Mouse (Mus musculus): Measurements from ENCODE around the gene Podn. TPM values are rescaled to one million over a fixed set of nuclear protein-coding genes. Genes with fewer than 3 reads are reported as not detected.

Podn gene
- polyA plus RNA-seq, 1 experiment = 1.0 TPM

- peak in 1 of 2 experiments; percentile 54 for DNase-seq
- no peaks in the 10 kb centered on the region for H3K27me3 ChIP-seq (ENCODE audit: control insufficient read depth, insufficient read depth, low read length)
- no peak overlapping the region for H3K4me3 ChIP-seq (replicated peaks; ENCODE audit: insufficient read depth, low read depth, low read length)
- 46% methylated on average over 7 of the region's 7 CpGs for WGBS
- peaks cover 37% of the 10 kb centered on the region for H3K4me1 ChIP-seq (ENCODE audit: control insufficient read depth, insufficient read depth, low read length)
- no peak for TF ChIP-seq POLR2A (IDR thresholded peaks at IDR 0.05; ENCODE audit: borderline replicate concordance, insufficient read depth, low read length)
- no peak overlapping the region for H3K27ac ChIP-seq (ENCODE audit: insufficient read depth, low read length)
Observed at GRCm38 (mm10) chr4:107984282-107984981, 111.8 kb downstream of the Podn start.

GRCm38 (mm10) chr4:107983717-107984116 is 112.5 kb downstream of the Podn start:
- no peak for DNase-seq
- 93% methylated on average over 1 of the region's 1 CpGs for WGBS
- Histone ChIP-seq H3K4me1 (ENCODE audit: control insufficient read depth, insufficient read depth, low read length) (peaks cover 44% of the 10 kb centered on the region), H3K27me3 (ENCODE audit: control insufficient read depth, insufficient read depth, low read length) (no peaks in the 10 kb centered on the region), H3K4me3 (replicated peaks; ENCODE audit: insufficient read depth, low read depth, low read length) (no peak overlapping the region), H3K27ac (ENCODE audit: insufficient read depth, low read length) (no peak overlapping the region)
- no peak for TF ChIP-seq CTCF (IDR thresholded peaks at IDR 0.05; ENCODE audit: borderline replicate concordance, insufficient read depth, low read depth, low read length)
- TF ChIP-seq POLR2A (IDR thresholded peaks at IDR 0.05; ENCODE audit: borderline replicate concordance, insufficient read depth, low read length) = no peak

- Histone ChIP-seq H3K27me3 (ENCODE audit: control insufficient read depth, insufficient read depth, low read length) (no peaks in the 10 kb centered on the region), H3K4me1 (ENCODE audit: control insufficient read depth, insufficient read depth, low read length) (peaks cover 42% of the 10 kb centered on the region), H3K27ac (ENCODE audit: insufficient read depth, low read length) (no peak overlapping the region), H3K4me3 (replicated peaks; ENCODE audit: insufficient read depth, low read depth, low read length) (no peak overlapping the region)
- TF ChIP-seq POLR2A (IDR thresholded peaks at IDR 0.05; ENCODE audit: borderline replicate concordance, insufficient read depth, low read length) (no peak), CTCF (IDR thresholded peaks at IDR 0.05; ENCODE audit: borderline replicate concordance, insufficient read depth, low read depth, low read length) (no peak)
- 30% methylated on average over 6 of the region's 6 CpGs for WGBS
- DNase-seq = peak; percentile 34 to 48
Observed at GRCm38 (mm10) chr4:107980002-107980600, 116.1 kb downstream of the Podn start.

- Histone ChIP-seq H3K27me3 (ENCODE audit: control insufficient read depth, insufficient read depth, low read length) (no peaks in the 10 kb centered on the region), H3K27ac (ENCODE audit: insufficient read depth, low read length) (no peak overlapping the region), H3K4me3 (replicated peaks; ENCODE audit: insufficient read depth, low read depth, low read length) (no peak overlapping the region), H3K4me1 (ENCODE audit: control insufficient read depth, insufficient read depth, low read length) (peaks cover 37% of the 10 kb centered on the region)
- DNase-seq = peak; percentile 84 to 91
- WGBS = 2% methylated on average over 2 of the region's 2 CpGs
- TF ChIP-seq POLR2A (IDR thresholded peaks at IDR 0.05; ENCODE audit: borderline replicate concordance, insufficient read depth, low read length) (no peak), CTCF (IDR thresholded peaks at IDR 0.05; ENCODE audit: borderline replicate concordance, insufficient read depth, low read depth, low read length) (no peak)
Observed at GRCm38 (mm10) chr4:107979530-107979929, 116.7 kb downstream of the Podn start.

GRCm38 (mm10) chr4:107977593-107977992 is 118.7 kb downstream of the Podn start:
- 60% methylated on average over 4 of the region's 4 CpGs for WGBS
- Histone ChIP-seq H3K27ac (ENCODE audit: insufficient read depth, low read length) (no peak overlapping the region), H3K27me3 (ENCODE audit: control insufficient read depth, insufficient read depth, low read length) (no peaks in the 10 kb centered on the region), H3K4me1 (ENCODE audit: control insufficient read depth, insufficient read depth, low read length) (peaks cover 37% of the 10 kb centered on the region), H3K4me3 (replicated peaks; ENCODE audit: insufficient read depth, low read depth, low read length) (no peak overlapping the region)
- DNase-seq = no peak
- no peak for TF ChIP-seq CTCF (IDR thresholded peaks at IDR 0.05; ENCODE audit: borderline replicate concordance, insufficient read depth, low read depth, low read length)
- no peak for TF ChIP-seq POLR2A (IDR thresholded peaks at IDR 0.05; ENCODE audit: borderline replicate concordance, insufficient read depth, low read length)

GRCm38 (mm10) chr4:107975004-107975403 is 121.2 kb downstream of the Podn start:
- H3K4me3 ChIP-seq (replicated peaks; ENCODE audit: insufficient read depth, low read depth, low read length) = no peak overlapping the region
- 87% methylated on average over 7 of the region's 7 CpGs for WGBS
- no peaks in the 10 kb centered on the region for H3K27me3 ChIP-seq (ENCODE audit: control insufficient read depth, insufficient read depth, low read length)
- no peak overlapping the region for H3K27ac ChIP-seq (ENCODE audit: insufficient read depth, low read length)
- TF ChIP-seq POLR2A (IDR thresholded peaks at IDR 0.05; ENCODE audit: borderline replicate concordance, insufficient read depth, low read length) (no peak), CTCF (IDR thresholded peaks at IDR 0.05; ENCODE audit: borderline replicate concordance, insufficient read depth, low read depth, low read length) (no peak)
- DNase-seq = no peak
- peaks cover 24% of the 10 kb centered on the region for H3K4me1 ChIP-seq (ENCODE audit: control insufficient read depth, insufficient read depth, low read length)

GRCm38 (mm10) chr4:107974527-107974926 is 121.7 kb downstream of the Podn start:
- TF ChIP-seq CTCF (IDR thresholded peaks at IDR 0.05; ENCODE audit: borderline replicate concordance, insufficient read depth, low read depth, low read length) (no peak), POLR2A (IDR thresholded peaks at IDR 0.05; ENCODE audit: borderline replicate concordance, insufficient read depth, low read length) (no peak)
- peaks cover 20% of the 10 kb centered on the region for H3K4me1 ChIP-seq (ENCODE audit: control insufficient read depth, insufficient read depth, low read length)
- H3K4me3 ChIP-seq (replicated peaks; ENCODE audit: insufficient read depth, low read depth, low read length) = no peak overlapping the region
- no peak overlapping the region for H3K27ac ChIP-seq (ENCODE audit: insufficient read depth, low read length)
- DNase-seq = no peak
- 76% methylated on average over 11 of the region's 11 CpGs for WGBS
- H3K27me3 ChIP-seq (ENCODE audit: control insufficient read depth, insufficient read depth, low read length) = no peaks in the 10 kb centered on the region

- Histone ChIP-seq H3K27ac (ENCODE audit: insufficient read depth, low read length) (no peak overlapping the region), H3K4me3 (replicated peaks; ENCODE audit: insufficient read depth, low read depth, low read length) (no peak overlapping the region), H3K4me1 (ENCODE audit: control insufficient read depth, insufficient read depth, low read length) (no peaks in the 10 kb centered on the region; the same call in 1 of the 2 replicates), H3K27me3 (ENCODE audit: control insufficient read depth, insufficient read depth, low read length) (no peaks in the 10 kb centered on the region)
- DNase-seq = no peak
- WGBS = 100% methylated on average over 1 of the region's 1 CpGs
- TF ChIP-seq CTCF (IDR thresholded peaks at IDR 0.05; ENCODE audit: borderline replicate concordance, insufficient read depth, low read depth, low read length) (no peak), POLR2A (IDR thresholded peaks at IDR 0.05; ENCODE audit: borderline replicate concordance, insufficient read depth, low read length) (no peak)
Observed at GRCm38 (mm10) chr4:107971162-107971561, 125.1 kb downstream of the Podn start.

Measured in cerebellum, adult 2 months (tissue).